Mouse (Mus musculus) kidney, postnatal 10 days (tissue): ENCODE data around the gene Btbd16.

Source experiments
- DNase-seq: peaks from one replicate; pipeline ENCODE4 v3.0.0; 2021; ENCODE audit warnings: mixed read lengths

Gene Btbd16

GRCm38 (mm10) chr7:130770707-130771106 is 3.2 kb upstream of the Btbd16 start:
- DNase-seq = peak; percentile 88

GRCm38 (mm10) chr7:130773171-130773830 is 568 bp upstream of the Btbd16 start:
- DNase-seq = peak; percentile 63

GRCm38 (mm10) chr7:130780866-130781419 is 7.1 kb downstream of the Btbd16 start:
- DNase-seq = no peak

- DNase-seq = no peak
These were observed 8.7 kb downstream of the Btbd16 start for GRCm38 (mm10) chr7:130782501-130783050.

GRCm38 (mm10) chr7:130785923-130786575 is 12.2 kb downstream of the Btbd16 start:
- peak; percentile 73 for DNase-seq

GRCm38 (mm10) chr7:130786708-130787107 is 12.8 kb downstream of the Btbd16 start:
- no peak for DNase-seq

GRCm38 (mm10) chr7:130787537-130787936 is 13.7 kb downstream of the Btbd16 start:
- no peak for DNase-seq

- no peak for DNase-seq
These were observed 15.1 kb downstream of the Btbd16 start for GRCm38 (mm10) chr7:130788950-130789349.

- no peak for DNase-seq
These were observed 15.6 kb downstream of the Btbd16 start for GRCm38 (mm10) chr7:130789456-130789855.

GRCm38 (mm10) chr7:130793671-130794070 is 19.8 kb downstream of the Btbd16 start:
- no peak for DNase-seq

GRCm38 (mm10) chr7:130796786-130797185 is 22.9 kb downstream of the Btbd16 start:
- DNase-seq = no peak

GRCm38 (mm10) chr7:130797524-130797923 is 23.7 kb downstream of the Btbd16 start:
- DNase-seq = no peak

- no peak for DNase-seq
These were observed 25.5 kb downstream of the Btbd16 start for GRCm38 (mm10) chr7:130799418-130799817.

GRCm38 (mm10) chr7:130800681-130801080 is 26.8 kb downstream of the Btbd16 start:
- no peak for DNase-seq

- no peak for DNase-seq
These were observed 27.9 kb downstream of the Btbd16 start for GRCm38 (mm10) chr7:130801811-130802210.

GRCm38 (mm10) chr7:130803251-130803825 is 29.5 kb downstream of the Btbd16 start:
- DNase-seq = no peak

GRCm38 (mm10) chr7:130804991-130805390 is 31.1 kb downstream of the Btbd16 start:
- peak; percentile 41 for DNase-seq

- DNase-seq = peak; percentile 35
These were observed 33.9 kb downstream of the Btbd16 start for GRCm38 (mm10) chr7:130807749-130808148.

- DNase-seq = no peak
These were observed 34.8 kb downstream of the Btbd16 start for GRCm38 (mm10) chr7:130808694-130809093.

GRCm38 (mm10) chr7:130810238-130810637 is 36.4 kb downstream of the Btbd16 start:
- DNase-seq = no peak

- no peak for DNase-seq
These were observed 38.5 kb downstream of the Btbd16 start for GRCm38 (mm10) chr7:130812407-130812806.

- no peak for DNase-seq
These were observed 41.7 kb downstream of the Btbd16 start for GRCm38 (mm10) chr7:130815601-130816000.

GRCm38 (mm10) chr7:130816243-130816642 is 42.4 kb downstream of the Btbd16 start:
- DNase-seq = no peak

GRCm38 (mm10) chr7:130818813-130819212 is 44.9 kb downstream of the Btbd16 start:
- no peak for DNase-seq
